Mouse (Mus musculus): ENCODE data around the gene Olfr1221.
"Not testable (repeated sequence)": the region's sequence is repeated elsewhere in the genome, so short reads cannot be mapped to it uniquely, and the experiment has no call there.

Gene Olfr1221

DNA sequence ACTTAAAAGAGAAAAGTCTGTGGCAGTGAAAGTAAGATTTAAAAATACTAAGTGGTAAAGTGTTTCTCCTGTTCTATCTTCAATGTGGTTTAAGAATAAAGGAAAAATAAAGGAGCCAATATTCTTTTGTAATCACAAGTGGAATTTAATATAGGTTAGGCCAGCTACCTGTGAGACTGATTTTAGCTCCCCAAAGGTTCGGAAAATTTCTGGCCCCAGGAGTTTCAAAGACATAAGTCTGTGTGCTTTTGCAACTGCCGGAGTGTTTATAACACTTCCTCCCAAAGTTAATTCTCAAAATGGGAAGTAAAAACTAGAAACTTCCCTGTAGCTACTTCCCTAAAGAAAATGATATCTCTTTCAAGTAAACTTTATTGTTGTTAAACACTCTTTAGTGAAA lies at the start of gene Olfr1221:
Gene Olfr1221 (minus strand): TSS at position 101 of the 400 bp plus-strand sequence.
- DNase-seq (ENCODE audit: low read depth) = no peak

DNA sequence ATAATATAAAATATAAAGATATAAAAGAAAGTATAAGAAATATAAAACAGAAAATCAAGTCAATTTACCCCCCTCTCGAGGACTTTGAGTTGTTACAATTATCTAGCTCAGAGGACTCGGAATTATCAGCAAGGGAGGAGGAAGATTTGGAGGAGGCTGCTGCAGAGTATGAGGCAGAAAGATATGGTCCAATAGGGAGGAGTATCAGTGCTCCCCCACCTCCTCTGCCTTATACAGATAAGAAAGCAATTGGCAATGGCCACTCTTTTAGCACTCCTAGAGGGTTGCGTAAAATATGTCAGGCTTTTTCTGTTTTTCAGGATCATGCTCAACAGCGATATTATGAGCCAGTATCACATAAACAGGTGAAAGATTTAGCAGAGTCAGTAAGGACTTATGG lies 47.6 kb upstream of the Olfr1221 start:
- not testable (repeated sequence) for DNase-seq (ENCODE audit: low read depth)

GRCm38 (mm10) chr2:89163991-89164390 lies 46.9 kb upstream of the Olfr1221 start, which contains the start of gene Olfr1224-ps1:
Gene Olfr1224-ps1 (minus strand): TSS chr2:89164091.
- not testable (repeated sequence) for DNase-seq (ENCODE audit: low read depth)

- no peak for DNase-seq (ENCODE audit: low read depth)
Measured at GRCm38 (mm10) chr2:89151460-89151859, 34.4 kb upstream of the Olfr1221 start, which contains the start of gene Olfr1223. Gene Olfr1223 (minus strand): TSS chr2:89151560.

GRCm38 (mm10) chr2:89132954-89133353 lies 15.9 kb upstream of the Olfr1221 start, which contains the start of gene Olfr1222:
Gene Olfr1222 (minus strand): TSS chr2:89133054.
- DNase-seq (ENCODE audit: low read depth) = no peak

DNA sequence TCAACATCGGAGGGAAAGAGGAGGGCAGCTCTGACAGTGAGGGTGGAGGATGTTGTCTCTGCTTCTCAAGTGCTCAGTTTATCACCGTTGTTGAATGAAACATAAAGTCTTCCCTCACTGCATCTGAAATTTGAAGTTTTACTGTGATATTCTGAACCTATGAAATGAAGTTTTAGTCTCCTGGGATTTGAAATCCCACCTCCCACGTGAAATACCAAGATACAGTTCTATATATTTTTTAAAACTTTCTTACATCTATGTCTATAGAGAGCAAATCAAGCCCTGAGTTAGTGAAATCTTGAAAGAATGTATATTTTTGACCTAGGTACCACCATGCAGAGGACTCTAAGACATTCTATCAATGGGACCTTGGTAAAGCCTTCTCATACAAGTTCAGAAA lies 10.3 kb downstream of the Olfr1221 start, which contains the start of gene Olfr1220:
Gene Olfr1220 (minus strand): TSS at position 101 of the 400 bp plus-strand sequence.
- no peak for DNase-seq (ENCODE audit: low read depth)

- DNase-seq (ENCODE audit: low read depth) = no peak
Measured at GRCm38 (mm10) chr2:89105651-89106050, 11.4 kb downstream of the Olfr1221 start.

DNA sequence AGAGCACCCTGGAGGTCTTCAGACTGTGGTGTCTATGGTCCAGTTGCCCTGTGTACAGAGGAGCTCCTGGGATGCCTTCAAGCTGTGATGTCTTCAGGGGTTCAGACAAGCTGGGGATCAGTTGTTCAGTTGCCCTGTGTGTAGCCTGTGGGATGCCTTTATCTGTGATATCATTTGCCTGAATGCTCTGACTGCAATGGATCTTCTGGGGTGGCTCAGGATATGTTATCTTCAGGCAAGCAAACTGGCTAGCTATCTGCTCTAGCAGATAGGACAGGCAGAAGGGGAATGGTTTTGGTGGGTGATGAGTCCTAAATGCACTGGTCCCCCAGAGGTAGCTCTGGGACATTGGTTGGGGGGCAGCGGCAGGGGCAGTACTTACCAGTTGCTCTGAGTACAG lies 23.2 kb downstream of the Olfr1221 start:
- no peak for DNase-seq (ENCODE audit: low read depth)

GRCm38 (mm10) chr2:89083413-89083812 lies 33.7 kb downstream of the Olfr1221 start, which contains the start of gene Olfr1219:
Gene Olfr1219 (minus strand): TSS chr2:89083513.
- no peak for DNase-seq (ENCODE audit: low read depth)

GRCm38 (mm10) chr2:89081487-89081886 lies 35.6 kb downstream of the Olfr1221 start:
- no peak for DNase-seq (ENCODE audit: low read depth)

GRCm38 (mm10) chr2:89061087-89061486 lies 56.0 kb downstream of the Olfr1221 start, which contains the start of gene Olfr1218:
Gene Olfr1218 (minus strand): TSS chr2:89061187.
- DNase-seq (ENCODE audit: low read depth) = no peak

Measured in c-Kit-positive CD71-negative TER-119-negative erythroid progenitor cells, embryonic 14.5 days (primary cell).